Mouse (Mus musculus) stomach, postnatal 0 days (tissue): ENCODE data around the gene Fam83d. TPM values are rescaled to one million over a fixed set of nuclear protein-coding genes. Genes with fewer than 3 reads are reported as not detected.

Experiments
- ATAC-seq: fragments of 200-750 bp; cut with Nextera tagmentation; 2 replicates; pipeline ENCODE4 v1.8.0; 2017; ENCODE audit not compliant: low FRiP score, low TSS enrichment
- DNase-seq: peaks from one replicate; pipeline ENCODE4 v3.0.0-alpha.2; 2016; ENCODE audit warnings: low spot score
- H3K27ac ChIP-seq: fragments of 300-500 bp; sonication (generic); replicated peaks from 2 replicates; pipeline ENCODE4 v1.5.1; 2014; ENCODE audit warnings: mild to moderate bottlenecking, control low read depth
- H3K27me3 ChIP-seq: fragments of 300-500 bp; sonication (generic); 2 replicates; pipeline ENCODE4 v1.6.1; 2014; ENCODE audit warnings: low read length; ENCODE audit not compliant: control insufficient read depth, insufficient read depth
- H3K36me3 ChIP-seq: fragments of 300-500 bp; sonication (generic); 2 replicates; pipeline ENCODE4 v1.6.1; 2014; ENCODE audit warnings: low read length, mixed read lengths; ENCODE audit not compliant: control insufficient read depth, insufficient read depth
- H3K4me1 ChIP-seq: fragments of 300-500 bp; sonication (generic); replicated peaks from 2 replicates; pipeline ENCODE4 v1.6.1; 2014; ENCODE audit warnings: antibody characterized with exemption; ENCODE audit not compliant: control insufficient read depth, insufficient read depth
- H3K4me2 ChIP-seq: fragments of 300-500 bp; sonication (generic); replicated peaks from 2 replicates; pipeline ENCODE4 v1.6.1; 2014; ENCODE audit warnings: low read depth, mild to moderate bottlenecking, control low read depth, moderate library complexity
- H3K4me3 ChIP-seq: fragments of 300-500 bp; sonication (generic); 2 replicates; pipeline ENCODE4 v1.5.1; 2014; ENCODE audit warnings: low read depth, low read length, control low read depth
- H3K9ac ChIP-seq: fragments of 300-500 bp; sonication (generic); 2 replicates; pipeline ENCODE4 v1.6.1; 2014; ENCODE audit warnings: mild to moderate bottlenecking, low read length, control low read depth, mixed read lengths
- H3K9me3 ChIP-seq: fragments of 300-500 bp; sonication (generic); 2 replicates; pipeline ENCODE4 v1.6.1; 2016; ENCODE audit warnings: low read length; ENCODE audit not compliant: control insufficient read depth
- CTCF ChIP-seq: IDR thresholded peaks from 2 replicates; pipeline ENCODE4 v1.5.1; 2016; ENCODE audit warnings: antibody characterized with exemption, low read depth, mild to moderate bottlenecking, moderate library complexity
- EP300 ChIP-seq: optimal IDR thresholded peaks from 2 replicates; pipeline ENCODE3; 2016; ENCODE audit warnings: antibody characterized with exemption
- WGBS: fragments of 180-500 bp; shearing (Covaris S2); extraction: QIAGEN DNeasy Blood & Tissue Kit; methylation state at CpG from one replicate; pipeline ENCODE4 v1.1.7; 2014; 5-methylcytosine and 5-hydroxymethylcytosine counted together
- polyA plus RNA-seq: library from polyadenylated mRNA; unstranded; fragments of >200 nt; fragmentation: Nextera tagmentation; extraction: Ambion mirVana; gene quantifications from 2 replicates; pipeline ENCODE4 v1.2.1, GENCODE M21; 2015

Fam83d gene
- polyA plus RNA-seq: 61.1 and 61.3 TPM in 2 replicates

DNA sequence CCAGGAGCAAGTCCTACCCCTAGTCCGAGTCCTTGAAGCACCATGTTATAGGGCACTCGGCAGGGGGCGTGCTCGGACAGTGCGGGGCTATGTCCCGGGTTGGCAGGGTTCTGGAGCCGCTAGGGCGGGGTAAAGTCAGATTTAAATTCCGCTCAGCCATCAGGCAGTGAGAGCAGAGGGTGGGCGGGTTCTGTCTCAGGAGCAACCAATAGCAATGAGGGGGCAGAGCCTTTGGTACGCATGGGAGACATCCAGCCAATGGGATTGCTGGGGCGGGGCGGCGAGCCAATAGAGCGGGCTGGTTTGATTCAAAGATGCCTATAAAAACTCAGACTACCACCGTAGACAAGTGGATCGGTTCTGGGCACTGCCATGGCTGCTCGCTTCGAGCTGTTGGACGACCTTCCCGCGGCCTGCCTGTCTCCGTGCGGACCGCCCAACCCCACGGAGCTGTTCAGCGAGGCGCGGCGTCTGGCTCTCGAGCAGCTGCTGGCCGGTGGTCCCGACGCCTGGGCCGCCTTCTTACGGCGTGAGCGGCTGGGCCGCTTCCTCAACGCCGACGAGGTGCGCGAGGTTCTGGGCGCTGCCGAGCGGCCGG lies at the start of gene Fam83d:
Gene Fam83d (plus strand): TSS at position 352 of the 598 bp plus-strand sequence.
- Histone ChIP-seq H3K9me3 (no peaks in the 10 kb centered on the region), H3K27ac (peak within 1 kb of the TSS; percentile 58), H3K4me1 (peaks cover 10% of the 10 kb centered on the region), H3K4me3 (peak within 1 kb of the TSS; percentile 63), H3K27me3 (no peaks in the 10 kb centered on the region), H3K4me2 (peak within 1 kb of the TSS; percentile 97), H3K9ac (peak within 1 kb of the TSS; percentile 69), H3K36me3 (no peaks in the 10 kb centered on the region)
- TF ChIP-seq EP300: no peak
- TF ChIP-seq CTCF: peak; percentile 93
- peak; percentile 97 for DNase-seq
- ATAC-seq: peak; percentile 99
- under 1% methylated on average over 39 of the region's 48 CpGs for WGBS

GRCm38 (mm10) chr2:158718816-158719549 lies 48.9 kb upstream of the Fam83d start:
- ATAC-seq (no peak), DNase-seq (no peak)
- no peak overlapping the region for H3K4me3 ChIP-seq
- no peak overlapping the region for H3K9ac ChIP-seq
- H3K36me3 ChIP-seq: no peaks in the 10 kb centered on the region
- no peaks in the 10 kb centered on the region for H3K27me3 ChIP-seq
- 75% methylated on average over 12 of the region's 12 CpGs for WGBS
- TF ChIP-seq EP300 (no peak), CTCF (no peak)
- no peaks in the 10 kb centered on the region for H3K9me3 ChIP-seq
- no peaks in the 10 kb centered on the region for H3K4me1 ChIP-seq
- H3K4me2 ChIP-seq: no peak overlapping the region
- H3K27ac ChIP-seq: no peak overlapping the region

DNA sequence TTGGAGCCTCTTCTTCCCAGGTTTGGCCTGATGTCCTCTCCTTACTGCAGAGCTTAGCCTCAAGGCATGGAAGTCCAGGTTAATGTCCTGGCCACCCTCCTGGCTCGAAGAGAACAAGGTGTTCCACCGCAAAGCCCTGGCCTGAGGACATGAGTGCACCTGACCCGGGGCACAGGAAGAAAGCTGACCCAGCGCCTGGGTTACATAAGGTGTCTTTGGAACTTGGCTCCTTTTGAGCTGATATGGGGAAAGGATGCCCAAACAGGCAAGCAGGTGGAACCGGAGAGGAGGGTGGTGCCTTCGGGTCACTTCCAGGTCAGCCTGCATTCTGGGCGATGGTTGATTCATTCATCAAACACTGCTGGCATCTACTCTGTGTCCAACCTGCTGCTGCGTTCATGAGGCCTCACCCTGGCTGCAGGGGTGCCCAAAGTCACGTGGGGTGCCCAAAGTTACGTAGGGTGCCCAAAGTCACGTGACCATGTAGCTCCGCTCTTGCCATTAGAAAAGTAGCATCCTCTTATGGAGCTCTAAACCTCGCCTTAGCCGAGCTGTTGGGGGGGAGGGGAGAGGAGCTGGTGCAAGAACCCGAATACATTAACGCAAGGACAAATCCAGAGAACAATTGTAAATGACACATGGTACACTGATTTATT lies 47.0 kb upstream of the Fam83d start:
- Histone ChIP-seq H3K4me1 (no peaks in the 10 kb centered on the region), H3K4me3 (no peak overlapping the region), H3K27ac (no peak overlapping the region), H3K9me3 (no peaks in the 10 kb centered on the region), H3K36me3 (no peaks in the 10 kb centered on the region), H3K27me3 (no peaks in the 10 kb centered on the region), H3K4me2 (no peak overlapping the region), H3K9ac (no peak overlapping the region)
- DNase-seq: no peak
- TF ChIP-seq CTCF (no peak), EP300 (no peak)
- ATAC-seq: peak; percentile 56; the same call in 1 of the 2 replicates
- 59% methylated on average over 16 of the region's 16 CpGs for WGBS

GRCm38 (mm10) chr2:158721481-158721880 lies 46.4 kb upstream of the Fam83d start:
- Histone ChIP-seq H3K4me1 (no peaks in the 10 kb centered on the region), H3K27ac (no peak overlapping the region), H3K36me3 (no peaks in the 10 kb centered on the region), H3K4me3 (no peak overlapping the region), H3K4me2 (no peak overlapping the region), H3K27me3 (no peaks in the 10 kb centered on the region), H3K9ac (no peak overlapping the region), H3K9me3 (no peaks in the 10 kb centered on the region)
- ATAC-seq (no peak), DNase-seq (no peak)
- no peak for TF ChIP-seq CTCF
- TF ChIP-seq EP300: no peak
- 52% methylated on average over 3 of the region's 3 CpGs for WGBS

GRCm38 (mm10) chr2:158722135-158722534 lies 45.8 kb upstream of the Fam83d start:
- no peak for DNase-seq
- TF ChIP-seq CTCF (no peak), EP300 (no peak)
- WGBS: 74% methylated on average over 4 of the region's 4 CpGs

More at GRCm38 (mm10) chr2:158722135-158722534, 45.8 kb upstream of the Fam83d start:
- ATAC-seq: no peak
- Histone ChIP-seq H3K4me3 (no peak overlapping the region), H3K9me3 (no peaks in the 10 kb centered on the region), H3K27ac (no peak overlapping the region), H3K4me2 (no peak overlapping the region), H3K4me1 (no peaks in the 10 kb centered on the region), H3K36me3 (no peaks in the 10 kb centered on the region), H3K27me3 (no peaks in the 10 kb centered on the region), H3K9ac (no peak overlapping the region)
